Mouse (Mus musculus): ENCODE results near the gene Ccdc60.
"Not testable (repeated sequence)": the region's sequence is repeated elsewhere in the genome, so short reads cannot be mapped to it uniquely, and the experiment has no call there.

Ccdc60 gene

DNA sequence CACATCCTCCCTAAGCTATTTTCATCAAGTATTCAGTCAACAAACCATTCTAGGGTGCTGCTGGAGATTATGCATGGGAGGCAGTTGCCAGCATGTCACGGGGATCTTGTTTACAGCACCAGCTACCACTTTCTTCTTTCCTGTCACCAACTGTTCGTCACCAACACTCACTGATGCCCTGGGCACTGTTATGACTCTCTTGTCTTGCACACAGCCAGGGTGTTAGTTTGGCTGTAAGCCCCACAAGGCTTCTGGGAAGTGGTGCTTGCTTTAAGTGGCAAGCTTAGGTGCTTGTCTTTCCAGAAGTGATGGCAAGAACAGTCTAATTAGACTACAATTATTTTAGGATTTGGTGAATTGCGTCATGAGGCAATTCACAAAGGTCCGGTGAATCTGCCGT lies 86.1 kb downstream of the Ccdc60 start:
- no peak for DNase-seq (ENCODE audit: extremely low read depth, low read depth, low spot score)

DNA sequence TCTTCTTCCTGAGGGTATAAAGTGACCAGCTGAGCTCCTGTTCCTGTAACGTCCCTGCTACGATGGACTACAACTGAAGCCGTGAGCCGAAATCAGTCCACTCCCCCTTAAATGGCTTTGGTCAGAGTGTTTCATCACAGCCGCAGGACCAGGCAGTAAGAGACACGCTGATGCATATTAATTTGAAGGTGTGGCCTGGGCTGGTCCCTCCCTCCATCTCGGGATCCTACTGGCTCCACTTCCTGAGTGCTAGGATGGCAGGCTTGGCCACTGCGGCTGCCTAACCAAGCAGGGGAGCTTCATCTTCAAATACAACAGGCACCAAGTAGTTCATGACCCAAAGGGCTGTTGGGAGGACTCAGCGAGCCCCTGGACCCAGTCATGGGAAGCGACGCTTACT lies 94.3 kb downstream of the Ccdc60 start:
- DNase-seq (ENCODE audit: extremely low read depth, low read depth, low spot score) = no peak

DNA sequence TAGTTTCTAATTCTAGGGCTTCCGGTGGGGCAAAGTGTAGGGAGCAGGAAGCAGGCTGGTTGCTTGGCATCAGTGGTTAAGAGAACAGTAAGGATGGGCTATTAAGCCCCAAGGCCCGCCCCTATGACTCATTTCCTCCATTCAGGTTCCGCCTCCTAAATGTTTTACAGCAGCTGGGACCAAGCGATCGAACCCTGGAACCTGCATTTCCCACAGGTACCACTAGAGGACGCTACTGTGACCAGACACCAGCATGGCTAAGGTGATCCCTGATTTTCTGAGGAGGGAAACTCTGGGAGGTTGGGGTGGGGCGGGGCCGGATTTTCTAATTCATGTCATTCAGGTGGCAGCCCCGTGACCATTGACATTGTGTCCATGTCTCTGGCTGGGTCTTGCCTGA lies 96.1 kb downstream of the Ccdc60 start:
- DNase-seq (ENCODE audit: extremely low read depth, low read depth, low spot score) = no peak

DNA sequence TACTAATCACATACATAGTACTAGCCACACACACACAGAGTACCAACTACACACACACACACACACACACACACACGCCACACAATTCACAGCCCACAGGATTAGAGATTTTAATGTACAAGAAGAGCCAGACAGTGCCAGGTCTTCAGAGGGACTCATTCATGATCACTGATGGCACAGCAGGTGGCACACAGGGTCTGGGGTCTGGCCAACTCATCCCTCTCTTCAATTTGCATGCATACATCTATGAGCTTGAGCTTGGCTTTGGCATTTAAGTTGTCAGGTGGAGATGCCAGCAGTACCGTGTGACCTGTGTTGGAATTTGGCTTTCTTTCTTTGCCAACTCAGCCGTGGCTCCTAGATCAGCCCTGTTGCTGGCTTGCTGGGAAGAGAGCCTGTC lies 97.2 kb downstream of the Ccdc60 start:
- no peak for DNase-seq (ENCODE audit: extremely low read depth, low read depth, low spot score)

DNA sequence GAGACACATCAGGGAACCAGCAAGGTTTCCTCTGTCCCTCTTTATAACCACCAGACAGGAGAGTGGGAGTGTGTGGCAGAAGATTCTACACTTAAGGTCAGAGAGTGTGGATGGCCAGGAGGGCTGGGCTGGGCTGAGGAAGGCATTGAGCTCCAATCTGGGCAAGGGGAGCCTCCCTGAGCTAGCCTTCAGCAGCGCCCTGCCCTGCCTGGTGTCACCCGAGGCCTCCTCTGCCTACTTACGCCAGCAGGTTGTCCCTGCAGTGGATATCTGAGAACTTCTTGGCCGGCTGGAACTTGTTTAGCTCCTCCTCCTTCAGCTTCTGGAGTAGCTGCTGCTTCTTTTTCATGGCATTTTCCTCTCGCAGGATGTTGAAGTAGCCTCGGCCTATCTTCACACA lies 99.0 kb downstream of the Ccdc60 start:
- no peak for DNase-seq (ENCODE audit: extremely low read depth, low read depth, low spot score)

DNA sequence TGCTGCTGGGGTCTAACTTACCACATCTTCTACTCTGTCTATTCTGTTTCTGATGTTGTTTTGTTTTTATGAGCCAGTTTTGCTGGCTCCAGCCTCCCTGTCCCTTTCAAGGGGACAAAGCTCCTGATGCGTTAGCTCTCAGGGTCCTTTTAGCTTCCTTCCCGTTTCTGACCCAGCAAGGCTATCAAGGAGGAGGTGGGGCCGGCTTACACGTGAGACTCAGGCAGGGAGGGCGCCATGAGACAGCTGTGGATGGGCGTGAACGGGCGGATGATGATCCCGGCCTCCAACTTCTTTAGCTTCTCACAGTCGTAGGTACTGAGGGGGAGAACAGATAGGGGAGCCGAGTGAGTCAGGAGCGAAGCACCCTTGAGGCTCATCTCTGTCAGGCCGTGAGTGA lies 108.2 kb downstream of the Ccdc60 start:
- DNase-seq (ENCODE audit: extremely low read depth, low read depth, low spot score) = no peak

DNA sequence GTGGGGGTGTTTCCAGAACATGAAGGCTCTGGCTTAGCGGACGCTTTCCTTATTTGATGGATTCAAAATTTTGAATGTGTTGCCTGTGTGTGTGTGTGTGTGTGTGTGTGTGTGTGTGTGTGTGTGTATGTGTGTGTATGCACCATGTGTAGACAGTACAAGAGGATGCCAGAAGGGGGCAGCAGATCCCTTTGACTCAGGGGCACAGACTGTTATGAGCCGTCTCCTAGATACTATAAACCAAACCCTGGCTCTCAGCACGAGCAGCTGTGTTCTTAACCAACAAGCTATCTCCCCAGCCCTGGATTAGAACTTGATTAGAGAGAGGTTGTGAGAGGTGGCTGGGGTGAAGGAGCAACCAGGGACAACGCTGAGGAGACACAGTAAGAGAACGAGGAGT lies 117.1 kb downstream of the Ccdc60 start:
- no peak for DNase-seq (ENCODE audit: extremely low read depth, low read depth, low spot score)

DNA sequence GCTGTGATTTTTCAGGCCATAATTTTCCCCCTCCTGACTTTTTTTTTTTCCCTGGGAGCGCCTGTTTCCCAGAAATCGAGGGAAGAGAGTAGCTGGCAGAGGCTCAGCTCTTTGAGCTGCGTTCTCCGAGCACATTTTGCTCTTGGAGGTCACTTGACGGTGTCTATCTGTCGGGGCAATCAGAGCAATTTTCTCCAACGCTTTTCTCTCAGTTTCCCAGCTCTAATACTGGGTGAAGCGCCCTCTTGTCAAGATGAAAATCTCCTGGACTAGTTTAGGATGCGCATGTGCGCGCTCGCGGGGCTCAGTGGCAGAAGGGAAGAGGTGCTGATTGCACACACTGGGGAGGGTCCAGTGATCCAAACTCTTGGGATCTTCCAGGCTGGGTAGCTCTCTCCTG lies 121.8 kb downstream of the Ccdc60 start:
- DNase-seq (ENCODE audit: extremely low read depth, low read depth, low spot score) = no peak

- DNase-seq (ENCODE audit: extremely low read depth, low read depth, low spot score) = no peak
Measured at GRCm38 (mm10) chr5:116165203-116165888, 123.4 kb downstream of the Ccdc60 start.

DNA sequence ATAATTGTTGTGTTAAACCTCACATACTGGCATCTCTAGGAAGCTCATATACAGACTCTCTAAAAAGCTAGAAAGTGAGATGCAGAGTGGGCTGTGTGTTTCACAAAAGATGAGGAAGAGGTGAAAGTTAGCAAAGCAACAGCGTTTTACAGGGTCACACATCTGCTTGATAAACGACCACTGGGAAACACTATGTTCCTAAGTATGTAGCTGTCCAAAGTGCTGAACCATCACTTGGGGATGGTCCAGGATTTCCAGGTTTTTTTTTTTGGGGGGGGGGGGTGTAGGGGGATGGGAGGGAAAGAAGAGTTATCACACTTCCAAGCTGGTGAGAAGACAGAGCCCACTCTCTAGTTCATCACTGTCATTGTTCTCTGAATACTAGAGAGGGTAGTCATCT lies 134.0 kb downstream of the Ccdc60 start:
- DNase-seq (ENCODE audit: extremely low read depth, low read depth, low spot score) = no peak

- DNase-seq (ENCODE audit: extremely low read depth, low read depth, low spot score) = not testable (repeated sequence)
Measured at GRCm38 (mm10) chr5:116146446-116146845, 142.3 kb downstream of the Ccdc60 start.

DNA sequence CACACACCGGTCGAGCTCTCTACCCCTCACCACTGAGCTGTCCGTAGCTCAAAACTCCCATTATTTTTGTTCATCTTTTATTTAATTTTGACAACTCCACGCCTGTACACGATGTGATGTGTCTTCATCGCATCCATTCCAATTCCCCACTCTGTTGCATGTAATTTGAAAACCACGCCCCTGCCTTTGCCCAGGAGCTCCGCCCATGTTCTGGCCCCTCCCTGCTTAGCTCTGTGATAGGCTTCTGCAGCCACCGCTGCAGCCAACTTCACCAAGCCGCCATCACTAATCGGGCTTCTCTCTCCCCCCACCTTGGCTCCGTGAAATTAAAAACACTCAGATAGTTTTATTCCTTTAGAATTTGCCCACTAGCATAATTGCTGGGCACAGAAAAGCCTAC lies 144.1 kb downstream of the Ccdc60 start:
- DNase-seq (ENCODE audit: extremely low read depth, low read depth, low spot score) = no peak

GRCm38 (mm10) chr5:116140682-116141081 lies 148.1 kb downstream of the Ccdc60 start:
- no peak for DNase-seq (ENCODE audit: extremely low read depth, low read depth, low spot score)

GRCm38 (mm10) chr5:116123344-116123743 lies 165.4 kb downstream of the Ccdc60 start:
- no peak for DNase-seq (ENCODE audit: extremely low read depth, low read depth, low spot score)

- DNase-seq (ENCODE audit: extremely low read depth, low read depth, low spot score) = no peak
Measured at GRCm38 (mm10) chr5:116116567-116116966, 172.2 kb downstream of the Ccdc60 start.

DNA sequence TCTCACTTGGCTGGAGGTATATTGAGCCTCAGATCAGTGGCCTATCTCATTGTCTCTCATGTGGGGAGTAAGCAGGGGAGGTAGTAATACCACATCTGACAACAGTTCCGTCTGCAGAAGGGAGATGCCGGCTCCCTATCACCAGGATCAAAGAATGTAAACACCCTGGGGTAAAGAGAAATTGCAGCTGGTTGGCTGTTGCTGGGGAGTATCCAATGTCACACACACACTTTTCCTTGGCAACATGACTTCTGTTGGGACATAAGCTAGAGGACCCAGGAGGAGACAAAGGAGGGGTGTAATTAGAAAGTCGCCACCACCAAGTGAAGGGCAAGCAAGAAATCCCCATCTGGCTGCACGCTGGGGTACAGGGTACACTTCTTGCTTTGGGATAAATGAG lies 172.7 kb downstream of the Ccdc60 start:
- no peak for DNase-seq (ENCODE audit: extremely low read depth, low read depth, low spot score)

DNA sequence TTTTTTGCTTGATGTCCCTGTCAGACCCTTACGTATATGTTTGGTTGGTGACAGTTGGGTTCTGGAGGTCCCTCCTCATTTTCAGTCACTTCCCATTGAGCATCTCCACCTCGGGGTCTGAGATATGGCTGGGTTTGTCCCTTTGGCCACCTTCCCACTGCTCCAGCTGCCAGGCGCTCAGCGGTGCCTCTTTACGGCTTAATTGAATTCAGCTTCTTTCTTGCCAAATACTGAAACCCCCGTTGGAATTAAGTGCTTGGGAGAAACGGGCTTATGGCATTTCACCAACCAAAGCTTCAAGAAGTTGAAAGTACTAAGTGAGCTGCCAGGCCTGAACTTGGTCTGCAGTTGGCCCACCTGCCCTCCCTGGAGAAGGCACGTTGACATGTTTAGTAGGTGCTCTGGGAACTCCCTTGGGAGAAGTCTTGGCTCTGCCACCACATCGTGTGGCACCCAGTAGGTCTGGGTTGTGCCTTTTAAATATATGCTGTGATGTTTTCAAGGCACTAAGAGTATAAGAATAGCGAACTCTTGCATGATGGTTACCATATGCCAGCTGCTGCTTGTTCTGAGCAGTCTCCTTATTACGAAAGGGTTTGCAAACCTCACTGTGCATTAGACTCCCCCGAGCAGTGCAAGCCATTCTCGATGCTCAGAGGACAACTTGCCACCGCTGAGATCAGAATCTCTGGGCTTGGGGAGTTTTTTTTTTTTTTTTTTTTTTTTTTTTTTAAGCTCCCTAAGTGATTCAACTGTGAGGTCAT lies 173.5 kb downstream of the Ccdc60 start:
- no peak for DNase-seq (ENCODE audit: extremely low read depth, low read depth, low spot score)

DNA sequence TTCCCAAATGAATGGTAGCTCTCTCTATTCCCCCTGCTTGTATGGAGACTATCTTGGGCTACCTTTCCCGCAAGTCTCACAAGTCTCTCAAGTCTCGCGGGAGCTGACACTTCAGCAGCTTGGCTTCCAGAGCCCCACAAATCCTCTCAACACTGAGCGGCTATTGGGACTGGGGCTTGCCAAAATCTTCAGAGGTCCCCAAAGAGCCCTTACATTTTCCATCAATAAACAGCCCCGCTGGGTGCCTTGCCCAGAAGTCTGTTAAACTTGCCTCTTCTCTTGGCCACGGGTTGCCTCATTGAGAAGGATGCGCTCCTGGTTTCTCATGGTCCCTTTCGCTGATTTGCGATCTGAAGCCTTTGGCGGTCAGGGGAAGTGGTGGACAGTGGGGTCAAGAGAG lies 180.1 kb downstream of the Ccdc60 start:
- DNase-seq (ENCODE audit: extremely low read depth, low read depth, low spot score) = no peak

DNA sequence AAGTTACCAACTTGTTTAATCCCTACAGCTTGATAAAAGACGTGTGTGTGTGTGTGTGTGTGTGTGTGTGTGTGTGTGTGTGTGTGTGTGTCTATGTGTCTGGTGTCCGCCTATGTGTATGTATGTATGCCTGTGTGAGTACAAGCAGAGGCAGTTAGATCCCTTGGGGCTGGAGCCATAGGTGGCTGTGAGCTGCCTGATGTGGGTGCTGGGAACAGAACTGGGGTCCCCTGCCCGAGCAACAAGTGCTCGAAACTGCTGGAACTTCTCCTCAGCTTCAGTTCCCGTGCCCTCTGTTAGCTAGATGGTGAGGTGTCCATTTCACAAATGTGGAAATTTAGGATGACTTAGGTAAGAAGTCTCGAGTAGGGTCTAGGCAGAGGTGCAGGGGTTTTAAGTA lies 204.6 kb downstream of the Ccdc60 start:
- no peak for DNase-seq (ENCODE audit: extremely low read depth, low read depth, low spot score)

- no peak for DNase-seq (ENCODE audit: extremely low read depth, low read depth, low spot score)
Measured at GRCm38 (mm10) chr5:116083081-116083480, 205.7 kb downstream of the Ccdc60 start, which contains the start of gene Tmem233. Gene Tmem233, minus strand, starts transcription at chr5:116083244.

- no peak for DNase-seq (ENCODE audit: extremely low read depth, low read depth, low spot score)
Measured at GRCm38 (mm10) chr5:116082241-116082900, 206.4 kb downstream of the Ccdc60 start.

- no peak for DNase-seq (ENCODE audit: extremely low read depth, low read depth, low spot score)
Measured at GRCm38 (mm10) chr5:116081616-116082015, 207.2 kb downstream of the Ccdc60 start.

Measured in fat pad, adult 2 months (tissue).